Mouse (Mus musculus): ENCODE data around the gene Rassf8.
A peak's percentile ranks its signal among the peaks of the same experiment; 100 is the strongest.

Rassf8 gene

GRCm38 (mm10) chr6:145746132-145746849, at the start of gene Rassf8:
Gene Rassf8 (plus strand): TSS chr6:145746748.
- DNase-seq (ENCODE audit: low spot score in 2 of 2) = peak; percentile 47 to 58

GRCm38 (mm10) chr6:145701021-145701540, 45.5 kb upstream of the Rassf8 start:
- DNase-seq (ENCODE audit: low spot score in 2 of 2) = no peak

GRCm38 (mm10) chr6:145703667-145704066, 42.9 kb upstream of the Rassf8 start:
- DNase-seq (ENCODE audit: low spot score in 2 of 2) = no peak

DNA sequence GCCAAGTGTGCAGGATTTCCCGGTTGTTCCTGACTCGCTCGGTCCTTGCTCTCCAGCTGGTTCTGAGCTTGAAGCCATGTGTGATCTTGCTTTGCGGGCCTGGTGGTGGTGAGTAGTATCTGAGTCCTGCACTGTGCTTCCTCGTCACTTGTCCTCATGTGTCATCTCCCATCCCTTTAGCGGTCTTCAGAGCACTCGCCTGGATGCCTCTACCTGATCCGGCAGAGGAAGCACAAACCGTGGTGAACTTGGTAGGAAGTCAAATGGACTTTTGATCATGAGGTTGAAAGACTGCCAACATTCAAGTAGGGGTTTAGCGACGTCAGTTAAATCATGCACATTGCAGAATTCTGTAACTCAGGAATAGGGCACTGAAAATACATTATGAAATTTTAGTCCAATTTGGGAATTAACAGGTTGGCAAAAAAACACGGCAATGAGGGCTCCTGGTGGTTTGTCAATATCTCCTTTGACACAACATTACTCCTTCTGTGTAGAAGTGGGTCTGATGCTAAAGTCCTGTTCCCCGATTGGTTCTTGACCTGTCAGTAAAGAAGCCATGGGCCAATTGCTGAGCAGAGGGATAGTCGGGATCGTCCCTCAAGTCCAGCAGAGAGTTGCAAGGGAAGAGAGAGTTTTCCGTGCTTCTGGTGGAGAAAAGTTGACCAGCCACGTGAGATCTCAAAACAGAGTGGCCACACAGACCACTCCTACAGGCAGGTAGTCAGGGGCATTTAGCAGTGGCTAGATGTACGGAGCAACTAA, 36.4 kb upstream of the Rassf8 start:
- DNase-seq (ENCODE audit: low spot score in 2 of 2) = no peak

DNA sequence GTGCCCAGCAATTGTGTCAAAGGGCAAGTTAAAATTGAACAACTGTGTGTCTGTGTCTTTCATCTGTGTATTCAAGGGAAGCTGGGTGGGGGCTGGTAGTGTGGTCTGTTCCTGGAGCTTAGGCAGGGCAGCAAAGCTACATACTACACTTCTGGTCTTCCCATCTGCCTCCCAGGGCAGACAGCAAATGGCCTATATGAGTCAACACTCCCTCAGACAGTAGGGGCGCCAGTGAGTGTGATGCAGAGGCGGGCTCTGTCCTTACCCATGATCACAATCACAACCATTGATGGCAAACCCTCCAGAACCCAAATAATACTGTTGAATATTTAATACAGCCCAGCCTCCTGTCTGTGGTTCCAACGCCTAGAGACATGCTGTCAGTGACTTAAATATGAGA, 35.8 kb upstream of the Rassf8 start:
- no peak for DNase-seq (ENCODE audit: low spot score in 2 of 2)

DNA sequence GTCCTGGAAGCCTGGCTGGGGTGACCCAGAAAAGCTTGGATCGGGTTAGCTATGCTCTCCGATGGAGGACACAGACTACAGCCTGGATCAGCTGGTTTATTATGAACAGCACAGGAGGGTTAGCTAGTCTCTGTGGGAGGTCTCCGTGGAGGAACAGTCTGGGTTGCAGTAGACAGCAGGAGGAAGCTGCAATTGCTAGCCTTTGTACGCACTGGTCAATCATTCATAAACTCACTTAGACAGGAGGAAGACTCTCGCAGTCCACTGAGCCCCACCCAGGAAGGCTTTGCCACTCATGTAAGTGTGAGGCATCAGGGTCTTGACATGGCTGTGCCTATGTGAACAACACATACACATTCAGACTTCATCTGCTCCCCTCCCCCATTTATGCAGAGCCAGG, 35.2 kb upstream of the Rassf8 start:
- no peak for DNase-seq (ENCODE audit: low spot score in 2 of 2)

DNA sequence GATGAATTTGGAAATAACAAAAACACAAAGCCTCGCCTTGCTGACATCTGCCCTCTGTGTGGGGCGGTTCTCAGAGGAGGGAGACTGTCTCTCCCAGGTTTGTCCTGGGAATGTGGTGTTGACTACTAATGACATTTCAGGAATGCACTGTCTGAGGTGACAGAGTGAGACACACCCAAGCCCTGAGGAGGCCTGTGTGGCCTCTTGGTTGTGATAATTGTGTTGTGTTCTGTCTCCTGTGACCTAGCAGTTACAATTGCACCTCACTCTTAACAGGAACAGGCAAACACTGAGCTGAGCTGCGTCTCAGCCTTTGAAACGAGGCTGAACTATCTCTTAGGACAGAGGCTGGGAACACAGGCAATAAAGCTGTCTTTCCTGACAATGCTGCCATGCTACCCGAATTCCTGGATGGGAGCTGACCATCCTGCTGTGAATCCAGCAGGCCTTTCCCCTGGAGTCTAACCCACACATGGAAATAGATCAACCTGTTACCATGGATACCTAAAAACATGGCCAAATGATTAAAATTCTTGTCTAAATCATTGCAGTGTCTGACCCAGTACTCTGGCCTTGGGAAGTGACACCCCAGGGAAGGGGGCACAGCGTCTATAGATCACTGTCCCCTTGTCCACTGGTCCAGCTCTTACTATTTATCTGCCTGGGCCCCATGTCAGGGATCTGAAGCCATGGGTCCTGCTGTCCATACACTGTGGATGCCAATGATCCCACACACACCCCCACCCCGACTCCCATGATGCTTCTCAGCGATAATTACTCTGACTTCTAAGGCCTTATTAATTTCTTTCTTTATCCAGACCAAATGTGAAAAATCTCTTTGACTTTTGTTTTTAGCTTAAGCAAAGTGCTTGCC, 33.1 kb upstream of the Rassf8 start:
- no peak for DNase-seq (ENCODE audit: low spot score in 2 of 2)

GRCm38 (mm10) chr6:145714131-145714530, 32.4 kb upstream of the Rassf8 start:
- no peak for DNase-seq (ENCODE audit: low spot score in 2 of 2)

DNA sequence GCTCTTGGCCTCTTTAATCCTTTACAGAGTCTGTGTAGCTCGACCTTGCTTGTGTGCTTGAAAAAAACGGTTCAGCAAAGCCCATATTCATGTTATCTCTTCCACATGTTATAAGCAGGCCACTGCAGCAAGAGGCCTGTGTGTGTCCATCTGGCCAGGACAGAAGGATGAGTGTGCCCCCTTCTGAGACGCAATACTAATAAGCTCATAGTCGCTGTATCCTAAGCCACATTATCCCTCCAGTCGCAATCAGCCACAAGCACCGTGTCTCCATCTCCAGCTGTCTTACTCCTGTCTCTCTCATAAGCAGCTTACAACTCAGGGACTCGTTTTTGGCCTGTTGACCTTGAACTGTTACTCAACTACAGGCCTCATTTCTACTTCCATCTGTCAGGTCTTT, 24.0 kb upstream of the Rassf8 start:
- DNase-seq (ENCODE audit: low spot score in 2 of 2) = no peak

DNA sequence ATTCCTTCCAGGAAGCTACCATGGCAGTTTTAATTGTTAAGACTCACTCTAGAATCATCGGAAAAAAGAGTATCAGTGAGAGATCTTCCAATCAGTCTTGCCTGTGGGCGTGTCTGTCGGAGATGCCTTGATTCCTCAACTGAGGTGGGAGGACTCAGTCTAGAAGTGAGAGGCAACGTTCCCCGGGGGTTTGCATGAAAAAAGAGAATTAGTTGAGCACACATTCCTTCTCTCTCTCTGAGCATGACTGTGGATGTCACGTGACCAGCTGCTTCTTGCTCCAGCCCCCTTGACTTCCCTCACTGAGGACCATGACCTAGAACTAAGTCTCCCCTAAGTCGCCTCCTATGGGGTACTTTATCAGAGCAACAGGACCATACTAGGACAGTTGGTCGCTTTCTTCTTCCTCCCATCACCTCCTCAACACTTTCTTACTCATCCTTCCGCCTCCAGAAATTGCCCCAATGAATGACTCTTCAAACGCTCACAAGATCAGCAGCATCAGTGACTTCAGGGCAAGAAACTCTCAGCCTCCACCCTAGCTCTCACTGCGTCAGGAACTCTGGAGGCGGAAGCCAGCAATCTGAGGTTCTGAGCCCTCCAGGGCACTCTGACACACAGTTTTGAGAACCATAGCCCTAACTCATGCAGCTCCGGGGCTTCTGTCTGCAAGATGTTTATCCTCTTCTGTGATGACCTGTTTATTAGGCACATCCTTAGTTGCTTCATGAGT, 23.3 kb upstream of the Rassf8 start:
- DNase-seq (ENCODE audit: low spot score in 2 of 2) = no peak

DNA sequence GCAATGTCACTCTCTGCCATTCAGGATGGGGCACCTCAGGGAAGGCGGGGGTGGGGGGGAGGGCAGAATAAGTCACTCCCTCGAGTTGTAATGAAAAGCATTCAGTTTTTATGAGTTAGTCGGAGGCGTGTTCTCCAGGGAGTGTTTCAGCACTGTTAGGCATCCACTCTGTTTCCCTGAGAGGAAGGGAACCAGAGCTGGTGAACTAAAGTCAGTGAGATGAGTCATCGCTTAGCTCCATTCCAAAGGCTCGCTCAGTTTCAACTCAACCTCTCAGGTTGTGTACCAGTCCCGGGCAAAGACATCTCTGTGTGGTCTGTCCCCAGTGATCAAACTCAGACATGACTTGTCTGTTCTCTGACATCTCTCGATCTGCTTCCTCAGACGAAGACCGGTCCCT, 20.7 kb upstream of the Rassf8 start:
- no peak for DNase-seq (ENCODE audit: low spot score in 2 of 2)

DNA sequence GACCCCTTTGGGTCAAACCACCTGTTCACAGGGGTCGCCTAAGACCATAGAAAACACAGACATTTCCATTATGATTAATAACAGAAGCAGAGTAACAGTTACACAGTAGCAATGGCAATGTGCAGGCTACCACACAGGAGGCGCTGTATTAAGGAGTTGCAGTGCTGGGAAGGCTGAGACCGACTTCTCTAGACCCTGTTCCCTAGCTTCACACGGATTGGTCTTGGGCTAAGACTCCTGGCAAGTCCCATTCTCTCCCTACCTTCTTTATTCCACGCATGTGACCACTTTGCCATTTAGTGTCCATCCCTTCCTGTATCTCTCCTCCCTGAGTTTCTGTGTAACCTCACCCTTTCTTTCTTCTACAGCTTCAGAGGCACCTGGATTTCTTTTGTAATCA, 19.6 kb upstream of the Rassf8 start:
- no peak for DNase-seq (ENCODE audit: low spot score in 2 of 2)

DNA sequence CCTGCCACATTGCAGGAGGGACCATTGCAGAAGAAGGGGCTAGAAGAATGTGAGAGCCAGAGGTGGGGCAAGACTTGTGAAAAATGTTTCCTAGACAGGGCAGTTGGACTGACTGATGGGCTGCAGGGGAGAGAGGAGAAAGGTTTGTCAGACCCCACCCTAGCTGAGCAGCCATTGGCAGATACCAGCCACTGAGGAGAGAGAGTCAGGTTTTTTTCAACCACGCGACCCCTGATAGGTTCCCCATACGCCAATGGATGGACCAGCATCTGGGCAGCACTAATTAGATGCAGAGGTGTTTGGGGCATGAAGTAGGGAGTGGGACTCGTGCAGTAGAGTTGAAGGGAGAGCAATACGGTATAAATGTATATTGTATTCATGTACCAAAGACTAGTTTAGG, 13.7 kb upstream of the Rassf8 start:
- no peak for DNase-seq (ENCODE audit: low spot score in 2 of 2)

- no peak for DNase-seq (ENCODE audit: low spot score in 2 of 2)
Measured at GRCm38 (mm10) chr6:145733276-145733675, 13.3 kb upstream of the Rassf8 start.

DNA sequence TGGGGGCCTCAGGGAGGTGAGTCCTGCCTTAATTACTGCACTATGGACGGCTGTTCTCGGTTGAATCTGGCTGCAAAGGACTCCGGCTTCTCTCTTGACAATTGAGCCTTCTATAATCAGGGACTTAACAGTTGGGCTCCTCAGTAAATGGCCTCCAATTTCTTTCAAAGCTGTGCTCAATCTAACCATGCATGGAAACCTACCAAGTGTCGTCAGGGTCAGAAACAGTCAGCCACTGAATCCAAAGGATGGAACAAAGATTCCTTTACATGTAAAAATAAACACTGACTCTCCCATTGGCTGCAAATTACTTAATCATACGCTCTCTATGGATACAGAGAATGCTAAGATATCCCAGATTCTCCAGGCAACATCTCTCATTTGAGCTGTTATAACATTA, 12.6 kb upstream of the Rassf8 start:
- no peak for DNase-seq (ENCODE audit: low spot score in 2 of 2)

- no peak for DNase-seq (ENCODE audit: low spot score in 2 of 2)
Measured at GRCm38 (mm10) chr6:145736099-145736498, 10.4 kb upstream of the Rassf8 start.

- DNase-seq (ENCODE audit: low spot score in 2 of 2) = no peak
Measured at GRCm38 (mm10) chr6:145739231-145739630, 7.3 kb upstream of the Rassf8 start.

- DNase-seq (ENCODE audit: low spot score in 2 of 2) = no peak
Measured at GRCm38 (mm10) chr6:145740011-145740410, 6.5 kb upstream of the Rassf8 start.

- no peak for DNase-seq (ENCODE audit: low spot score in 2 of 2)
Measured at GRCm38 (mm10) chr6:145745291-145745690, 1.3 kb upstream of the Rassf8 start.

- DNase-seq (ENCODE audit: low spot score in 2 of 2) = peak in 1 of 2 experiments; percentile 10
Measured at GRCm38 (mm10) chr6:145746921-145747670, 548 bp downstream of the Rassf8 start.
